Mouse (Mus musculus) midbrain, embryonic 11.5 days (tissue): ENCODE data around the gene Ntrk1. TPM values are rescaled to one million over a fixed set of nuclear protein-coding genes. Genes with fewer than 3 reads are reported as not detected.
A peak's percentile ranks its signal among the peaks of the same experiment; 100 is the strongest.

Experiments used
- ATAC-seq: fragments of 200-750 bp; cut with Nextera tagmentation; 2 replicates; pipeline ENCODE4 v1.8.0; 2017; ENCODE audit warnings: moderate TSS enrichment, moderate library complexity; ENCODE audit not compliant: low FRiP score
- DNase-seq: peaks from one replicate; pipeline ENCODE4 v3.0.0; 2015; ENCODE audit warnings: low spot score; ENCODE audit errors: missing footprints
- H3K27ac ChIP-seq: fragments of 300-500 bp; sonication (generic); 2 replicates; pipeline ENCODE4 v1.5.1; 2014; ENCODE audit warnings: low read depth, low read length
- H3K27me3 ChIP-seq: fragments of 300-500 bp; sonication (generic); 2 replicates; pipeline ENCODE4 v1.6.1; 2014; ENCODE audit warnings: mild to moderate bottlenecking, low read length, moderate library complexity, mixed read lengths; ENCODE audit not compliant: control insufficient read depth, insufficient read depth
- H3K36me3 ChIP-seq: fragments of 300-500 bp; sonication (generic); 2 replicates; pipeline ENCODE4 v1.6.1; 2014; ENCODE audit warnings: mild to moderate bottlenecking, low read length, moderate library complexity, mixed read lengths; ENCODE audit not compliant: control insufficient read depth, insufficient read depth
- H3K4me1 ChIP-seq: fragments of 300-500 bp; sonication (generic); 2 replicates; pipeline ENCODE4 v1.6.1; 2014; ENCODE audit warnings: low read length; ENCODE audit not compliant: control insufficient read depth, insufficient read depth
- H3K4me2 ChIP-seq: fragments of 300-500 bp; sonication (generic); 2 replicates; pipeline ENCODE4 v1.6.1; 2014; ENCODE audit warnings: mild to moderate bottlenecking, moderate library complexity
- H3K4me3 ChIP-seq: fragments of 300-500 bp; sonication (generic); 2 replicates; pipeline ENCODE4 v1.5.1; 2014; ENCODE audit warnings: low read depth, low read length
- H3K9ac ChIP-seq: fragments of 300-500 bp; sonication (generic); 2 replicates; pipeline ENCODE4 v1.6.1; 2014; ENCODE audit warnings: low read length
- H3K9me3 ChIP-seq: fragments of 300-500 bp; sonication (generic); 2 replicates; pipeline ENCODE4 v1.6.1; 2016; ENCODE audit warnings: low read length; ENCODE audit not compliant: control insufficient read depth
- WGBS: fragments of 180-500 bp; shearing (Covaris S2); extraction: QIAGEN DNeasy Blood & Tissue Kit; methylation state at CpG from one replicate; pipeline ENCODE4 v1.1.7; 2014; 5-methylcytosine and 5-hydroxymethylcytosine counted together
- polyA plus RNA-seq: library from polyadenylated mRNA; unstranded; fragments of >200 nt; fragmentation: Nextera tagmentation; extraction: Ambion mirVana; gene quantifications from 2 replicates; pipeline ENCODE4 v1.2.1, GENCODE M21; 2014

Ntrk1 gene
- polyA plus RNA-seq, 1 experiment from 2014 or later: 3.2 TPM

GRCm38 (mm10) chr3:87816646-87817093 lies 21.7 kb upstream of the Ntrk1 start:
- no peak overlapping the region for H3K9ac ChIP-seq
- DNase-seq (peak; percentile 99), ATAC-seq (peak; percentile 57; the same call in 1 of the 2 replicates)
- no peaks in the 10 kb centered on the region; the same call in none of the 2 replicates for H3K27me3 ChIP-seq
- no peaks in the 10 kb centered on the region for H3K36me3 ChIP-seq
- H3K27ac ChIP-seq: no peak overlapping the region
- 5% methylated on average over 12 of the region's 12 CpGs for WGBS
- no peaks in the 10 kb centered on the region for H3K9me3 ChIP-seq
- H3K4me1 ChIP-seq: no peaks in the 10 kb centered on the region
- H3K4me2 ChIP-seq: no peak overlapping the region
- H3K4me3 ChIP-seq: no peak overlapping the region

GRCm38 (mm10) chr3:87816166-87816565 lies 21.2 kb upstream of the Ntrk1 start:
- DNase-seq (peak; percentile 85), ATAC-seq (no peak; the same call in 1 of the 2 replicates)
- no peak overlapping the region for H3K4me2 ChIP-seq
- H3K27ac ChIP-seq: no peak overlapping the region
- no peaks in the 10 kb centered on the region for H3K36me3 ChIP-seq
- no peaks in the 10 kb centered on the region for H3K4me1 ChIP-seq
- 66% methylated on average over 6 of the region's 6 CpGs for whole genome bisulfite sequencing
- peaks cover 4% of the 10 kb centered on the region for H3K27me3 ChIP-seq
- H3K9me3 ChIP-seq: no peaks in the 10 kb centered on the region
- no peak overlapping the region for H3K4me3 ChIP-seq
- H3K9ac ChIP-seq: no peak overlapping the region

GRCm38 (mm10) chr3:87812873-87813272 lies 17.9 kb upstream of the Ntrk1 start:
- DNase-seq (peak; percentile 65), ATAC-seq (no peak)
- Histone ChIP-seq H3K9me3 (no peaks in the 10 kb centered on the region), H3K4me2 (no peak overlapping the region), H3K9ac (no peak overlapping the region), H3K27ac (no peak overlapping the region), H3K4me1 (peaks cover 7% of the 10 kb centered on the region; the same call in 1 of the 2 replicates), H3K27me3 (peaks cover 34% of the 10 kb centered on the region), H3K4me3 (no peak overlapping the region), H3K36me3 (no peaks in the 10 kb centered on the region)
- WGBS: 76% methylated on average over 10 of the region's 10 CpGs

- no peak for ATAC-seq
- WGBS: 80% methylated on average over 4 of the region's 4 CpGs
- no peak overlapping the region for H3K9ac ChIP-seq
Measured at GRCm38 (mm10) chr3:87812413-87812812, 17.5 kb upstream of the Ntrk1 start.

GRCm38 (mm10) chr3:87811297-87811696 lies 16.3 kb upstream of the Ntrk1 start:
- DNase-seq: peak; percentile 56
- Histone ChIP-seq H3K4me3 (no peak overlapping the region), H3K27me3 (peaks cover 39% of the 10 kb centered on the region), H3K9ac (no peak overlapping the region), H3K4me1 (peaks cover 7% of the 10 kb centered on the region; the same call in 1 of the 2 replicates), H3K36me3 (no peaks in the 10 kb centered on the region), H3K9me3 (no peaks in the 10 kb centered on the region), H3K27ac (no peak overlapping the region), H3K4me2 (no peak overlapping the region)
- no peak for ATAC-seq
- 83% methylated on average over 8 of the region's 8 CpGs for WGBS

More at GRCm38 (mm10) chr3:87812413-87812812, 17.5 kb upstream of the Ntrk1 start:
- Histone ChIP-seq H3K36me3 (no peaks in the 10 kb centered on the region), H3K9me3 (no peaks in the 10 kb centered on the region), H3K4me1 (peaks cover 7% of the 10 kb centered on the region; the same call in 1 of the 2 replicates), H3K27ac (no peak overlapping the region), H3K27me3 (peaks cover 34% of the 10 kb centered on the region), H3K4me2 (no peak overlapping the region), H3K4me3 (no peak overlapping the region)
- DNase-seq: peak; percentile 66

- WGBS: 3% methylated on average over 28 of the region's 28 CpGs
- Histone ChIP-seq H3K9me3 (no peaks in the 10 kb centered on the region), H3K27ac (no peak overlapping the region), H3K27me3 (peaks cover 50% of the 10 kb centered on the region), H3K9ac (no peak overlapping the region), H3K36me3 (no peaks in the 10 kb centered on the region), H3K4me1 (peaks cover 7% of the 10 kb centered on the region; the same call in 1 of the 2 replicates), H3K4me2 (peak overlapping the region; percentile 34), H3K4me3 (0 out of 2 replicates have a peak overlapping the region, but pooled peaks have one; percentile 11)
- DNase-seq (peak; percentile 88), ATAC-seq (peak; percentile 59)
Measured at GRCm38 (mm10) chr3:87809322-87809962, 14.5 kb upstream of the Ntrk1 start.

GRCm38 (mm10) chr3:87804038-87804677 lies 9.2 kb upstream of the Ntrk1 start:
- Histone ChIP-seq H3K27ac (no peak overlapping the region), H3K27me3 (peaks cover 36% of the 10 kb centered on the region), H3K4me2 (peak overlapping the region; percentile 41), H3K9me3 (no peaks in the 10 kb centered on the region), H3K9ac (no peak overlapping the region), H3K4me1 (peaks cover 7% of the 10 kb centered on the region), H3K36me3 (no peaks in the 10 kb centered on the region), H3K4me3 (no peak overlapping the region)
- 5% methylated on average over 26 of the region's 26 CpGs for WGBS
- DNase-seq: no peak
- no peak for ATAC-seq

- peaks cover 12% of the 10 kb centered on the region for H3K4me1 ChIP-seq
- no peak overlapping the region for H3K4me3 ChIP-seq
- peaks cover 38% of the 10 kb centered on the region for H3K27me3 ChIP-seq
- 59% methylated on average over 5 of the region's 5 CpGs for WGBS
- H3K27ac ChIP-seq: no peak overlapping the region
- no peak overlapping the region for H3K4me2 ChIP-seq
- no peaks in the 10 kb centered on the region for H3K9me3 ChIP-seq
- ATAC-seq (no peak), DNase-seq (no peak)
- no peaks in the 10 kb centered on the region for H3K36me3 ChIP-seq
- no peak overlapping the region for H3K9ac ChIP-seq
Measured at GRCm38 (mm10) chr3:87801681-87802080, 6.7 kb upstream of the Ntrk1 start.

- peak within 1 kb of the TSS; percentile 54 for H3K4me2 ChIP-seq
- no peak within 1 kb of the TSS for H3K27ac ChIP-seq
- H3K4me3 ChIP-seq: peak within 1 kb of the TSS; percentile 26
- ATAC-seq: no peak
- peak; percentile 91 for DNase-seq
- H3K27me3 ChIP-seq: peaks cover 63% of the 10 kb centered on the region
- H3K9ac ChIP-seq: peak within 1 kb of the TSS; percentile 57
- peaks cover 19% of the 10 kb centered on the region for H3K4me1 ChIP-seq
- H3K9me3 ChIP-seq: no peaks in the 10 kb centered on the region
- under 1% methylated on average over 23 of the region's 29 CpGs for WGBS
- H3K36me3 ChIP-seq: no peaks in the 10 kb centered on the region
Measured at GRCm38 (mm10) chr3:87796736-87797334, 1.9 kb upstream of the Ntrk1 start, which contains the start of gene Insrr. Gene Insrr (plus strand): TSS chr3:87796951.
